Mouse (Mus musculus) ES-Bruce4 (cell line): ENCODE measurements at regions not wholly inside any gene's neighbourhood (a gene's known extent, or its start where the extent isn't known, plus 50 kb on each side); places are given as distances from the start of the nearest gene placed in this dataset.
"Not testable (repeated sequence)": the region's sequence is repeated elsewhere in the genome, so short reads cannot be mapped to it uniquely, and the experiment has no call there.

Experiments
- H3K27ac ChIP-seq: 2 replicates; pipeline ENCODE4 v1.5.1; 2012; ENCODE audit warnings: low read length, inconsistent platforms; ENCODE audit not compliant: insufficient read depth
- H3K27me3 ChIP-seq: 2 replicates; pipeline ENCODE4 v1.6.1; 2012; ENCODE audit warnings: mild to moderate bottlenecking, low read length, inconsistent platforms; ENCODE audit not compliant: control insufficient read depth, poor library complexity, insufficient read depth, severe bottlenecking
- H3K36me3 ChIP-seq: 2 replicates; pipeline ENCODE4 v1.6.1; 2012; ENCODE audit warnings: inconsistent platforms, mild to moderate bottlenecking, low read length, moderate library complexity; ENCODE audit not compliant: control insufficient read depth, poor library complexity, insufficient read depth, severe bottlenecking
- H3K4me1 ChIP-seq: one replicate; pipeline ENCODE4 v1.8.1; 2011; ENCODE audit warnings: low read length; ENCODE audit not compliant: control insufficient read depth, insufficient read depth
- H3K4me3 ChIP-seq: 2 replicates; pipeline ENCODE4 v1.5.1; 2011; ENCODE audit warnings: low read depth, mild to moderate bottlenecking, low read length
- H3K9ac ChIP-seq: 2 replicates; pipeline ENCODE4 v1.6.1; 2012; ENCODE audit warnings: low read depth, mild to moderate bottlenecking, inconsistent platforms; ENCODE audit not compliant: poor library complexity, severe bottlenecking
- H3K9me3 ChIP-seq: replicated peaks from 2 replicates; pipeline ENCODE4 v1.6.1; 2012; ENCODE audit warnings: mild to moderate bottlenecking, low read length, inconsistent platforms; ENCODE audit not compliant: control insufficient read depth, poor library complexity, insufficient read depth, severe bottlenecking
- CTCF ChIP-seq: IDR thresholded peaks from one replicate; pipeline ENCODE4 v1.8.1; 2011; ENCODE audit warnings: low read depth, low read length
- EP300 ChIP-seq: IDR thresholded peaks from 2 replicates; pipeline ENCODE4 v1.6.1; 2011; ENCODE audit warnings: low read depth, low read length; ENCODE audit not compliant: insufficient read depth
- POLR2A ChIP-seq: IDR thresholded peaks from one replicate; pipeline ENCODE4 v1.8.1; 2011; ENCODE audit warnings: low read length; ENCODE audit not compliant: insufficient read depth

GRCm38 (mm10) chr12:115012751-115013150, 1034.8 kb upstream of the Zfp386 start:
- TF ChIP-seq CTCF = no peak
- no peaks in the 10 kb centered on the region for H3K9me3 ChIP-seq
- H3K27ac ChIP-seq = no peak overlapping the region
- no peak overlapping the region for H3K9ac ChIP-seq
- H3K4me3 ChIP-seq = no peak overlapping the region
- no peaks in the 10 kb centered on the region for H3K27me3 ChIP-seq
- H3K4me1 ChIP-seq = no peaks in the 10 kb centered on the region
- H3K36me3 ChIP-seq = no peaks in the 10 kb centered on the region

- Histone ChIP-seq H3K9ac (no peak overlapping the region), H3K4me3 (no peak overlapping the region), H3K9me3 (no peaks in the 10 kb centered on the region), H3K27me3 (no peaks in the 10 kb centered on the region), H3K27ac (no peak overlapping the region), H3K36me3 (no peaks in the 10 kb centered on the region), H3K4me1 (no peaks in the 10 kb centered on the region)
- TF ChIP-seq EP300 = no peak
- no peak for TF ChIP-seq POLR2A
- TF ChIP-seq CTCF = no peak
Measured at GRCm38 (mm10) chr12:115023742-115024141, 1023.8 kb upstream of the Zfp386 start.

- Histone ChIP-seq H3K4me1 (no peaks in the 10 kb centered on the region), H3K36me3 (no peaks in the 10 kb centered on the region), H3K9me3 (no peaks in the 10 kb centered on the region), H3K27me3 (no peaks in the 10 kb centered on the region), H3K9ac (no peak overlapping the region), H3K4me3 (no peak overlapping the region), H3K27ac (no peak overlapping the region)
- TF ChIP-seq CTCF (no peak), EP300 (no peak), POLR2A (no peak)
Measured at GRCm38 (mm10) chr12:115034438-115035129, 1012.9 kb upstream of the Zfp386 start.

GRCm38 (mm10) chr12:115055080-115055479, 992.4 kb upstream of the Zfp386 start:
- no peak overlapping the region for H3K9ac ChIP-seq
- TF ChIP-seq CTCF (no peak), POLR2A (no peak), EP300 (no peak)
- no peak overlapping the region for H3K27ac ChIP-seq

GRCm38 (mm10) chr12:115059954-115060353, 987.6 kb upstream of the Zfp386 start:
- H3K4me3 ChIP-seq, H3K9ac ChIP-seq, H3K36me3 ChIP-seq, H3K27me3 ChIP-seq, H3K9me3 ChIP-seq, H3K27ac ChIP-seq, H3K4me1 ChIP-seq: not testable (repeated sequence)

More at GRCm38 (mm10) chr12:115055080-115055479, 992.4 kb upstream of the Zfp386 start:
- no peaks in the 10 kb centered on the region for H3K4me1 ChIP-seq
- no peaks in the 10 kb centered on the region for H3K27me3 ChIP-seq
- no peaks in the 10 kb centered on the region for H3K9me3 ChIP-seq
- no peaks in the 10 kb centered on the region for H3K36me3 ChIP-seq
- no peak overlapping the region for H3K4me3 ChIP-seq

GRCm38 (mm10) chr12:115067251-115067650, 980.3 kb upstream of the Zfp386 start:
- H3K4me3 ChIP-seq = no peak overlapping the region
- no peaks in the 10 kb centered on the region for H3K36me3 ChIP-seq
- TF ChIP-seq POLR2A (no peak), EP300 (no peak), CTCF (no peak)
- H3K9me3 ChIP-seq = no peaks in the 10 kb centered on the region
- H3K27ac ChIP-seq = no peak overlapping the region
- H3K4me1 ChIP-seq = no peaks in the 10 kb centered on the region
- no peaks in the 10 kb centered on the region for H3K27me3 ChIP-seq
- H3K9ac ChIP-seq = no peak overlapping the region

GRCm38 (mm10) chr12:115091460-115091859, 956.1 kb upstream of the Zfp386 start:
- H3K27ac ChIP-seq, H3K9me3 ChIP-seq, H3K9ac ChIP-seq, H3K27me3 ChIP-seq, H3K4me1 ChIP-seq, H3K4me3 ChIP-seq, H3K36me3 ChIP-seq: not testable (repeated sequence)
